Mouse (Mus musculus) cerebellum, postnatal 36 days (tissue): ENCODE measurements around the gene Tanc2.

Experiments
- DNase-seq, 2 experiments: peaks; one replicate each; pipeline ENCODE4 v3.0.0; 2021 to 2022; ENCODE audit warnings: mixed read lengths in 2 of 2

Gene Tanc2

GRCm38 (mm10) chr11:105959355-105959754 is 369.6 kb downstream of the Tanc2 start:
- peak in 1 of 2 experiments; percentile 32 for DNase-seq

DNA sequence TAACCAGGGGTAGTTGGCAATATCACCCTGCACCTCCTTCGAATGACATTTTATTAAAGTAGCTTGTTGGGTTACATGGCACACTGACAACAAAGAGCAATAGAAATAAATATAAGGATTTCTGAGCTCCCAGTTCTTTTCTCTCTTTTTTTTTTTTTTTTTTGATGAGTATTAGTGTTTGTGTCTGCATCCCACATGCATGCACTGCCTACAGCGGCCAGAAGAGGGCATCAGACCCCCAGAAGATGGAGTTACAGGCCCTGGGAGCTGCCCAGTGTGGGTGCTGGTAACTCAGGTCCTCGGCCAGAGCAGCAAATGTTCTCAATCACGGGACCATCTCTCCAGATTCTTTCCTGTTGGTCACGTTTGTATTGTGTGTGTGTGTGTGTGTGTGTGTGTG is 374.9 kb downstream of the Tanc2 start:
- DNase-seq: no peak

DNA sequence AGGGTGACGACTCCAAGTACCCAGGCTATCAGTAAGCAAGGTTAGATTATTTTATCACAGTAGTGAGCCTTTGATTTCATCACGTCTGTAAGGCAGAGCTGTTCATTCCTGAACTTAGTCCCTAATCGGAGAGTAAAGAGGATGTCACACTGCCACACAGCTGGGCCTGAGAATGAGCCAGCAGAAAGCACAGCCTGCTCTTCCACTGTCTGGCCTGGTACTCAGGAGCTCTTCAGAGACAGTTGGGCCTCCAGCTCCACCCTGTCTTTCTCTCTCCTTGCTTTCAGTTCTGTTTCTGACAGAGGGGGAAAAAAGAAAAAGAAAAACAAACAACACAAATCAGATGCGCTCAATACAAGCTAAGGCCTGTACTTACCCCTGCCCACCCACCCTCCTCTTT is 376.5 kb downstream of the Tanc2 start:
- DNase-seq: no peak

DNA sequence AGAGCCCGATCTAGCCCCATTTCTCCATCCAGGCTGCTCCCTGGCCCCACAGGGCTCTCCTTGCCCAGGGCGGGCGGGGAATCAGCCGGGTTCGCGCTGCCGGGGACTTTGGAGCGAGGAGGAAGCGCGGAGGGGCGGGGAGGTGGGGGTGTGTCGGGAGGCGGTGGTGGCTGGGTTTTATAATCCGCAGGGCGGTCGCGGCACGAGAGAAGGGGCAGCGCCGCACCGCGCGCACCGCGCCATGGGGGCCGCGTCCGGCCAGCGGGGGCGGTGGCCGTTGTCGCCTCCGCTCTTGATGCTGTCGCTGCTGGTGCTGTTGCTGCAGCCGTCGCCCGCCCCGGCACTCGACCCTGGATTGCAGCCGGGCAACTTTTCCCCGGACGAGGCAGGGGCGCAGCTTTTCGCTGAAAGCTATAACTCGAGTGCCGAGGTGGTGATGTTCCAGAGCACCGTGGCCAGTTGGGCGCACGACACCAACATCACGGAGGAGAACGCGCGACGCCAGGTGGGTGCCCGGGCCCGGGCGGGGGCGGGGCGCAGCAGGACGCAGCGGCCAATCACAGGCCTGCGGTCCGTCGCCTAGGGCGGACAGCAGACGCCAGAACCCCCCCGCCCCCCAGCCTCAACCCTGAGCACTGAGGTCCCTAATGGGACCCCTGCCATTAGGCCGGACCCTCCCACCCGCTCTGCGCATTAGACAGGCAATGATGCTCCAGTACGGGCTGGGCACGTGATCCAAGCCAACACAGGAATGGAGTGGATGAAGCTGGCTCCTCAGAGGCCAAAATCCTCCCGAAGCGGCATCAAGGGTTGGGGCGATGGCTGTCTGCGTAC is 378.2 kb downstream of the Tanc2 start, which contains the start of gene Ace:
Gene Ace, plus strand, starts transcription at position 205 of the 834 bp plus-strand sequence.
- DNase-seq: peak; percentile 13 to 37

DNA sequence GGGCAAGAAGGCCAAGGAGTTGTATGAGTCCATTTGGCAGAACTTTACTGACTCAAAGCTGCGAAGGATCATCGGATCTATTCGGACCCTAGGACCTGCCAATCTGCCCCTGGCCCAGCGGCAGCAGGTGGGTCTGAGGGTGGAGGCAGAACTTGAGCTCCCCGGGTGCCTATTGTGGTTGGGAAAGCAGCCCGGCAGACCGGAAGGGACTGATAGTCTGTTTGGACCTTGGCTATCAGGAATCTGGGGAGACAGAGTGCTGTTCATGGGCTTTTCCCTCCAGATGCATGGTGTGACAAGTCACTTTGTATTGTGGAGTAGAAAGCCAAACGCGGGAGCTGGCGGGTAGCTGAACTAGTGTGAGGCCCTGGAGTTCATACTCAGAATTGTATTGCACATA is 379.2 kb downstream of the Tanc2 start:
- DNase-seq: no peak

- DNase-seq: no peak
Observed at GRCm38 (mm10) chr11:105969516-105969915, 379.7 kb downstream of the Tanc2 start.

- DNase-seq: peak; percentile 51 to 55
Observed at GRCm38 (mm10) chr11:105974593-105974992, 384.8 kb downstream of the Tanc2 start.

- DNase-seq: peak; percentile 50 to 67
Observed at GRCm38 (mm10) chr11:105975050-105975449, 385.3 kb downstream of the Tanc2 start.

DNA sequence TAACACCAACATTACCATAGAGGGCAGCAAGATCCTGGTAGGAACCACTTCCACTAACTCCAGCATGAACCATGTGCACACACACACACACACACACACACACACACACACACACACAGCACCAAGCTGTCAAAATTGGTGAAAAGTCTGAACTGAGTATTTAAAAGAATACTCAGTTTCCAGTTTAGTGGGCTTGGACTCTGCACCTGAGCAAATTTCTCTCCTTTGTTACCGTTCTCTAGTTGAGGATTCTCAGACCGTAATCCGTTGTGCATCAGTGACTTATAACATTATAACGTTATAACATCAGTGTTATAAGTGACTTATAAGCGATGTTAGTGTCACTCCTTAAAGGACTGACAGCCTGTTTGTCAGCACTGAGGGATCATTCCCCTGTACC is 385.9 kb downstream of the Tanc2 start:
- no peak for DNase-seq

DNA sequence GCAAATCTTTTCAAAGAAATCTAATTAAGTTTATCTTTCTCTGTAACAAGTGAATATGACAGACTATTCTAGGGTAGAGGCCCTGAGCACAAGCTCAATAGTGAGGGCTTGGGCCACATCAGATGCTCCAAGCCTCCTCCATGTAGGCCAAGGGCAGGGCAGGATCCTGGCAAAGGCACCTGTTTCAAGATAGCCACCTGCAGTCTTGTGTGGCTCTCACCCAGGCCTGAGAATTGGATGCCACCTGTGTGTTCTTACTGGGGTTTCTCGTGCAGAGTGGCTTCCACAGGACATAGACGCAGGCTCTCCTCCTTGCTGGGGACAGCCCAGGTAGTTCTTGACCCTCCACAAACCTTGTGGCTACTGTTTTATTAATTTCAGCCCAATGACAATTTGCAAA is 388.4 kb downstream of the Tanc2 start:
- DNase-seq: peak; percentile 46 to 51

DNA sequence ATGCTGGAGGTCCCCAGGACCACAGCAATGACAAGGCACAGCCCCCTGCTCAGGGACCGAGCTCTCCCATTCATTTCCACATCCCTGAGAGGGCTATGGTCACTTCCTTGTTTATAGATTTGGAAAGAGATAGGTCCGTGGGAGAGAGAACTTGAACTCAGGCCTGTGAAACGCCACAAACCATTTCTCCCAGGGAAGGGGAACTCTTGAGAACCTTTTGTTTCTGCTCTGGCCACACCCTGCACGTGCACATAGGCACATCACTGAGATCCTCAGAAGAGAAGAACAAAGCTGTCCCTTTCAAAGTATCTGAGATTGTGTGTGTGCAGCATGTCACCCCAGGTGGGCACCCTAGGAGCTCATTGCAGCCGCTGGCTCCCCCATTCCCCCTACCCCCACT is 388.8 kb downstream of the Tanc2 start:
- no peak for DNase-seq
